8 mouse cellular contexts compared by ENCODE assay signal in genomic region chr10:39926616-39927139, GRCm38 (mm10). TPM values are rescaled to one million over a fixed set of nuclear protein-coding genes. Genes with fewer than 3 reads are reported as not detected.
DNase-seq lines count a peak whose midpoint lies in the region; ATAC-seq and TF ChIP-seq lines count a peak whose summit lies in the region.

Gene Mfsd4b2, minus strand, starts transcription at chr10:39926923.

- peak within 1 kb of the TSS; percentile 47 for H3K9ac ChIP-seq in intestine, embryonic 14.5 days (ENCODE audit: low read length)

- no peaks in the 10 kb centered on the region for H3K9me3 ChIP-seq in E14TG2a.4 (ENCODE audit: low read length)
- no peaks in the 10 kb centered on the region for H3K9me3 ChIP-seq in intestine, embryonic 14.5 days (ENCODE audit: control insufficient read depth, low read length)

- no peaks in the 10 kb centered on the region for H3K36me3 ChIP-seq in E14TG2a.4 (ENCODE audit: insufficient read depth, low read length)
- H3K36me3 ChIP-seq in intestine, embryonic 14.5 days (ENCODE audit: control insufficient read depth, insufficient read depth, low read length), result no peaks in the 10 kb centered on the region
- no peaks in the 10 kb centered on the region for H3K36me3 ChIP-seq in testis, adult 2 months (ENCODE audit: control insufficient read depth, insufficient read depth, low read length)

- no peak for TF ChIP-seq POLR2A in embryonic fibroblast, embryonic 13.5 days (IDR thresholded peaks at IDR 0.05; ENCODE audit: low read depth, low read length)
- no peak for TF ChIP-seq POLR2A in testis, adult 2 months (IDR thresholded peaks at IDR 0.05; ENCODE audit: control insufficient read depth, low read depth, low read length)

- no peak within 1 kb of the TSS for H3K27ac ChIP-seq in embryonic fibroblast, embryonic 13.5 days (ENCODE audit: insufficient read depth, low read length)
- no peak within 1 kb of the TSS for H3K27ac ChIP-seq in intestine, embryonic 14.5 days (ENCODE audit: low read depth)
- H3K27ac ChIP-seq in testis, adult 2 months (ENCODE audit: control insufficient read depth, insufficient read depth, low read depth, low read length), result no peak within 1 kb of the TSS

- peaks cover 35% of the 10 kb centered on the region for H3K27me3 ChIP-seq in E14TG2a.4 (ENCODE audit: insufficient read depth, low read length)
- peaks cover 7% of the 10 kb centered on the region; the same call in 1 of the 2 replicates for H3K27me3 ChIP-seq in intestine, embryonic 14.5 days (replicated peaks; ENCODE audit: control insufficient read depth, insufficient read depth, low read length)
- peaks cover 6% of the 10 kb centered on the region; the same call in 1 of the 2 replicates for H3K27me3 ChIP-seq in testis, adult 2 months (ENCODE audit: control insufficient read depth, insufficient read depth, low read length)

- TF ChIP-seq CTCF in E14TG2a.4 (conservative IDR thresholded peaks at IDR 0.05; ENCODE audit: low read length), result no peak
- no peak for TF ChIP-seq CTCF in embryonic fibroblast, embryonic 13.5 days (IDR thresholded peaks at IDR 0.05; ENCODE audit: borderline replicate concordance, insufficient read depth, low read length)
- no peak for TF ChIP-seq CTCF in testis, adult 2 months (IDR thresholded peaks at IDR 0.05; ENCODE audit: control insufficient read depth, insufficient read depth, insufficient replicate concordance, low read depth, low read length)

- ATAC-seq in intestine, embryonic 14.5 days (replicated peaks; ENCODE audit: low FRiP score, low TSS enrichment, low read depth), result peak; percentile 60; the same call in 1 of the 2 replicates
- ATAC-seq in megakaryocyte progenitor cell, adult 5-6 weeks (replicated peaks; ENCODE audit: poor library complexity), result peak; percentile 58

- peak; percentile 29 to 36 for DNase-seq in cerebellum, postnatal 10 days
- DNase-seq in cerebellum, adult 11 months, result no peak
- DNase-seq in intestine, embryonic 14.5 days (ENCODE audit: low spot score), result peak; percentile 73
- no peak for DNase-seq in right cerebral cortex, postnatal 36 days (ENCODE audit: low spot score in 2 of 2)

- peak within 1 kb of the TSS; percentile 89 for H3K4me2 ChIP-seq in intestine, embryonic 14.5 days (ENCODE audit: low read length)

- WGBS in intestine, embryonic 14.5 days, result 3% methylated on average over 37 of the region's 41 CpGs

- H3K4me1 ChIP-seq in E14TG2a.4 (replicated peaks; ENCODE audit: low read depth, low read length), result no peaks in the 10 kb centered on the region; the same call in 1 of the 2 replicates
- no peaks in the 10 kb centered on the region for H3K4me1 ChIP-seq in embryonic fibroblast, embryonic 13.5 days (ENCODE audit: control insufficient read depth, insufficient read depth, low read length)
- 0 out of 2 replicates have a peak, but pooled peaks cover 6% of the 10 kb centered on the region for H3K4me1 ChIP-seq in intestine, embryonic 14.5 days (replicated peaks; ENCODE audit: control insufficient read depth, insufficient read depth, low read length)
- peaks cover 8% of the 10 kb centered on the region for H3K4me1 ChIP-seq in testis, adult 2 months (ENCODE audit: control insufficient read depth, insufficient read depth, low read length)

- H3K4me3 ChIP-seq in E14TG2a.4 (replicated peaks; ENCODE audit: low read length), result peak within 1 kb of the TSS; percentile 74
- peak within 1 kb of the TSS; percentile 18 for H3K4me3 ChIP-seq in embryonic fibroblast, embryonic 13.5 days (ENCODE audit: insufficient read depth, low read length)
- peak within 1 kb of the TSS; percentile 36 for H3K4me3 ChIP-seq in intestine, embryonic 14.5 days (ENCODE audit: low read depth, low read length)
- H3K4me3 ChIP-seq in testis, adult 2 months (ENCODE audit: control insufficient read depth, low read depth, low read length), result peak within 1 kb of the TSS; percentile 70

RNA-seq across cellular contexts. Expression of gene Mfsd4b2, which starts in this region (rescaled TPM):
- not detected in 2 replicates for polyA plus RNA-seq in embryonic fibroblast, embryonic 13.5 days (2011; ENCODE audit: insufficient read length, low read depth, missing spikeins)
- 0.44 and 0.54 TPM in 2 replicates for polyA plus RNA-seq in intestine, embryonic 14.5 days (2014; fragmentation: Nextera tagmentation; extraction: Ambion mirVana)
- total RNA-seq in megakaryocyte progenitor cell, adult 5-6 weeks (2015), result not detected in 2 replicates
- total RNA-seq in megakaryocyte progenitor cell, adult 5-6 weeks (2017), result not detected in 2 replicates
- polyA plus RNA-seq in testis, adult 2 months (2012; rRNA removed), result not detected in 2 replicates

Comparison
In these comparisons a context has a peak if more than half of its experiments do, and no peak if none do; other contexts are left out.
1. DNase-seq: peak in cerebellum, postnatal 10 days (2 of 2); none in cerebellum, adult 11 months (single experiment) and right cerebral cortex, postnatal 36 days (0 of 2).
2. Peak in DNase-seq, ATAC-seq, H3K4me3 ChIP-seq, H3K9ac ChIP-seq and H3K4me2 ChIP-seq in intestine, embryonic 14.5 days; RNA of the gene not detected or under 1 TPM.
3. Peak in ATAC-seq in megakaryocyte progenitor cell, adult 5-6 weeks; RNA of the gene not detected or under 1 TPM.
4. H3K4me3 ChIP-seq: peak in every context shown above with its lines; median percentile 74 in E14TG2a.4; 70 in testis, adult 2 months; 36 in intestine, embryonic 14.5 days; 18 in embryonic fibroblast, embryonic 13.5 days.